Mouse (Mus musculus): ENCODE data around the gene Prcp.

Gene Prcp

DNA sequence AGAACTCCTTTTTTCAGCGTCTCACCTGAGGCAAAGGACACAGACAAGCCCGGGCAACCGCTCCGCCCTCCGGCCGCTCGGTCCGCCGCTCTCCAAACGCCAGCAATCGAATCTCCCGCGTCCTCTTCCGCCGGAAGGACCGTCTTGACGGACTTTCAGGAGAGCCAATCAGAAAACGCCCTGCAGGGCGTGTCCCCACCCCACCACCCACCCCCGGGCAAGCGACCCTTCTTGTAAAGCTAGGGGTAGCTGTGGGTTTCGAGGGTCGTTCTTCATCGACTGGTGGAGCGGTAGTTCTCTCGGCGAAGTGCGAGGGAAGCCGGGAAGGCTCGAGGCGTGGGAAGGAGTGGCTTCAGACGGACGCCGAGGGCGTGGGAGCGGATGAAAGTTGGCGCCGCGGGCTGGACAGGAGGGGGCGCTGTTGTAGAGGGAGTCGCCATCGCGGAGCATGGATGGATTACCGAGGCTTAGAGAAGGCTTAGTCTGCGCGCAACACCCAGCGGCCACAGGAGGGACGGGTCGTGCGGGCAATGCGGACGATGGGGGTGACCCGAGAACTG lies at the start of gene Prcp, which contains the start of gene Ddias:
Gene Prcp, plus strand, starts transcription at position 355 of the 560 bp plus-strand sequence.
Gene Ddias, minus strand, starts transcription at position 132 of the 560 bp plus-strand sequence.
- DNase-seq (ENCODE audit: extremely low spot score) = peak; percentile 95

DNA sequence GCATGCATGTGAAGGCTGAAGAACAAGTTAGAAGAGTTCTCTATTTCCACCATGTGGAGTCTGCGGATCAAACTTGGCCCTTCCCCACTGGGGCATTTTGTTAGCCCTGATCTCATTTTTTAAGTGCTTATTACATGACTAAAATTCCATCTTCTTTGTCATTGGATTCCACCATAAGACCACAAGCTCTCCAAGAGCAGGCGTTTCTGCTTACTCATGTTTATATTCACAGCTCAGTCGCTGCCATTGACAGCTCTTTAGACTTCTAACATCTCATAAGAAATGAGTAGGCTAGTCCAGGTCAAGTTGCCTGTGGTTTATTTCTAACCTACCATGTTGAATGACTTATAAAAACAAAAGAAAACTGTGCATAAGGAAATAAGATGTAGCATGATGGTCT lies 48.0 kb upstream of the Prcp start:
- no peak for DNase-seq (ENCODE audit: extremely low spot score)

DNA sequence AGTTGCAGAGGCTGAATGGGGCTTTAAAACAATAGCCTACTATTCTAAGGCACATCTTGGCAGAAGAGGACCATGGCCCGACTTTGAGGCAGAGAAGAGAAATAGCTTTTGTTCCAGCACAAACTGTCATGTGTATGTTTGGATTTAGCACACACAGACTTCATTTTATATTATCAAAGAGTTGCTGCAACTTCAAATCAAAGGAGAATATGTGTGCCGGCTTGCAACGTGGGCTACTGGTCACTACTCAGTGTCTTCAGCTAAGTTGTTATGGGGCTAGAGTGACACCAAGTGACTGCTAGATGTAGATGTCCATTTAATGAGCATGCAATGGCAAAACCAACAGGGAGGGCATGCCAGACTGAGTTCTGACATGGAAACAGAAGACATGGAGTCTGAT lies 46.3 kb upstream of the Prcp start:
- no peak for DNase-seq (ENCODE audit: extremely low spot score)

DNA sequence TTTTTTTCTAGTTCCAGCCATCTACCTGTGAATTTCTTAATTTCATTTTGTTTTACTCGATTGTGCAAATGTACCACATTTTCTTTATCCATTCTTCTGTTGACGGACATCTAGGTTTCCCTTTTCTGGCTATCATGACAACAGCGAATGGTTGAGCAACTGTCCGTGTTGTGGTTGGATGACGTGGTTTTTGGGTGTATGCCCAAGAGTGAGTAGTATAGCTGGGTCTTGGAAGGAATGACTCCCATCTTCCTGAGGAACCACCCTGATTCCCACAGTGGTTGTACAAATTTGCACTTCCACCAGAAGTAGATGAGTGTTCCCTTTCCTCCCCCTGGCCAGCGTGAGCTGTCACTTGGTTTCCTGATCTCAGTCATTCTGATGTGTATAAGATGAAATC lies 41.9 kb upstream of the Prcp start:
- no peak for DNase-seq (ENCODE audit: extremely low spot score)

DNA sequence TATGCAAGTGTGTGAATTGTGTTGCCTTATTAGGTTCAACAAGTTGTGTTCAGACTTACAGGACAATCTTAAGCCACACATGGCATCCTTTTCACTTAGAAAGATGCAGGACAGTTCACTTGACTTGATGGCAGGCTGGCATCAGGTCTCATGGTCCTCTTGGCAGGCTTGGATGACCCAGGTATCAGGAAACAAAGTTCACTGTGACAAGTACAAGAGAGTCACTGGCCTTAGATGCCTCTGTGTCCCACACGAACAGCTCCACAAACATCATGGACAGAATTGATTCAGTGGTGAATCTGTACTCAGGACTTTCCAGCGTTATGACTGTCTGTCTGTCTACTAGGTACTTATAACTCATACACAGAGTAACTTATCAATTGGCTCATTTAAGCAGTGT lies 39.9 kb upstream of the Prcp start:
- no peak for DNase-seq (ENCODE audit: extremely low spot score)

DNA sequence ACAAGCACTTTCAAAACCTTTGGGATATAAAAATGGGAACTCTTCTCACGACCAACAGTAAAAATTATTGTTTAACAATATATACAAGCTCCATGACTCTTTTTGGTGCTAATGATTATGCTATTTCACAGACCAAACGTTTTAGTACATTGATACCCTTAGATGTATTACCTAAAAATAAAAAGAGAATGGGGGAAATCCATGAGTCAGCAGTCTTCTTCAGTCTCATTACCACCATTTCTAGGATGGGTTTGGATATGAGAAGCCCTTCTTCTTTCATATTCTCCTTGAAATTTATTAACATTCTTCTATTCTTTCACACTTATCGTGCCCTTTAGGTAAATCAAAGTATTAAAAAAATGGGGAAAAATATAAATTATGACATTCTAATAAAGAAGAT lies 37.8 kb upstream of the Prcp start:
- no peak for DNase-seq (ENCODE audit: extremely low spot score)

DNA sequence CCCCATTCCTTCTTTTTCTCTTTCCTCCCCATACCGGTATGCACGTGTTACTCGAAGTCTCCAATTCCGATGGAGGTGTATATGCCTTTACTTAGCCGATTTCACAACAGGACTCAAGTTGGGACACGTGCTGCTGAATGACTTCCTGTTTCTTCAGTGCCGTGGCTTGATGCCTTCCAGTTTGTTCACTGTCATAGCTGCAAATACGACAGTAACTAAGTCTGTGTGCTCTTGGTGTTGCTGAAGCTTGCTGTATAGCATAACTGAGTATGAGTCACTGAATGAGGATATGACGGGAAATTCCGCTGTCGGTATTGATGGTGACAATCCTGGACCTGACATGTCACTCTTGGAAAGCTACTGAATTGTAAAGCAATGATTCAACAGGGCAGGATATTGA lies 37.0 kb upstream of the Prcp start:
- no peak for DNase-seq (ENCODE audit: extremely low spot score)

DNA sequence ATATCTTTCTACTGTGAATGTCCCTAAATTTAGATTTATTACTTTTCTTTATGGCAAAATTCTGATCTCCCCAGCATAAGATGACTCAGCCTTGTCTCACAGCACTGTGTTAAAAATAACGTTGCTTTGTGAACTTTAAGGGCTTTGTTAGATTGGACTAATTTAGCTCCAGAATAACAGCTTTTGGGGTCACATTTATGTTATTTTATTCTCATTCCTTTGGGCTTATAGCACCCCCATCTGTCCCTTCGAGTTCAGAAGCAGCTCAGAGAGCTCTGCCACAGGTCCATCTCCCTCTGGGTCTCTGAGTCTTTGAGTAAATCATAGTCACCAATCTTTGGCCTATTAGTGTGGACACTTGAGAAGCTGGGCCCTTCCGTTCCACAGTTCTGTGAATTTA lies 36.4 kb upstream of the Prcp start:
- DNase-seq (ENCODE audit: extremely low spot score) = no peak

DNA sequence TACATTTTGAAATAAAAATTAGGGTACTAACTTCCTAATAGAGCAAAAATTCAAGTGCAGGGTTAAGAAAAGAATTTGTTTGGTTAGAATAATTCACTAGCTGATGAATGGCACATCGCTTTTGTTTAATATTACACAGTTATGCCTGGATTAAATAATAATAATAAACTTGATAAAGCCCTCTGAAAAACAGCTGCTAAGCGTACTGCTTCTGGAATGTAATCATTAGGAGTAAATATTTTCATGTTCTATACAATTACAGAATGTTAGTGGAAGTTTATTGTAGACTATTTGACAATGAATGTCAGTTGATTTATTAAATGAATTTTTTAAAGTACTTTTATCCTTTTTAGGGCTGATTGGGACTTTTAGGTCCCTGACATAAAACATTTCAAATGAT lies 32.0 kb upstream of the Prcp start:
- DNase-seq (ENCODE audit: extremely low spot score) = no peak

DNA sequence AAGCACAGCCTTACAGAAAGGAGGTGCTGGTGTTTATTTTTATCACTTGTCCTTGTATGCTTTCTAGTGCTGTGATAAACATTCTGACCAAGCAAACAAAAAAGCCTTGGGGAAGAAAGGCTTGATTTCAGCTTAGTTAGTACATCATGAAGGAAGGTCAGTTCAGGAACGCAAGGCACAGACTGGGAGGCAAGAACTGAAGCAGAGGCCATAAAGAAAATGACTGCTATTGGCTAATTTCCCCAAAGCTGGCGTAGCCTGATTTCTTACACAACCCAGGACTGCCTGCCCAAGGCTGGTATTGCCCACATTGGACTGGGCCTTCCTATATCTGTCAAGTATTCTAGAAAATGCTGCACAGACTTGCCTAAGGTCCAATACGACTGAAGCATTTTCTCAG lies 26.0 kb upstream of the Prcp start:
- DNase-seq (ENCODE audit: extremely low spot score) = no peak

DNA sequence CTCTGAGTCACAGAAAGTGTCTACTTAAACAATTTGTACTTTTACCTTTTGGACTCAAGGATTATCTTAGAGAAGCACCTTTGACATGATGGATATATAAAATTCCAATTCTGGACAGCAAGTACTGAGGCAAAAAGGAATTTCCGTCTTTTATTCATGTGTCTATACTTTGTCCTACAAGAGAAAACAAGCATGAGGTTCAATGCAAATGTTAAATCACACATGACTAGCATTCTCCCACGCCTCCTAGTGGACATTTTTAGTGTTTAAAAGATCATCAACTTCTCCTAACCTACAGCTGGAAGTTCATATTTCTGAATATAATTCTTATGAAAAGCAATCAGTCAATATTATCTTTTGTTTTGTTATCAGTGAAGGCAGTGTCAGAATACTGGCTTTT lies 7.7 kb upstream of the Prcp start:
- DNase-seq (ENCODE audit: extremely low spot score) = no peak

DNA sequence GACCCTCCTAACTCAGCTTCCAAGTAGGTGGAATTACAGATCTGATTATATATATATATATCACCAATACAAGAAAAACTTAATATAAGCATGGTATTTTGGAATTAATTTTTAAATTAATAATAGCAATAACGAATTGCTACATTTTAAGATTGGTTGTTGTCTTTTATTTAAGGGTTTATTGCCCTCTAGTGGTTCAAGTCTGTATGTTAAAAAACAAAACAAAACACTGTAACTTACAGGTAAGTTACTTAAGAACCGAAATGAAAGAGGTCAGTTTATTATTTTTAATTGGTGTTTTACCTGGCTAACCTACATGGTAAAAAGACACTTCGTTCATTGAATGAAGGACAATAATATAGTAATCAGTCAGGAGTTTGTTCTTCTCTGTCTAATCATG lies 4.1 kb upstream of the Prcp start:
- no peak for DNase-seq (ENCODE audit: extremely low spot score)

DNA sequence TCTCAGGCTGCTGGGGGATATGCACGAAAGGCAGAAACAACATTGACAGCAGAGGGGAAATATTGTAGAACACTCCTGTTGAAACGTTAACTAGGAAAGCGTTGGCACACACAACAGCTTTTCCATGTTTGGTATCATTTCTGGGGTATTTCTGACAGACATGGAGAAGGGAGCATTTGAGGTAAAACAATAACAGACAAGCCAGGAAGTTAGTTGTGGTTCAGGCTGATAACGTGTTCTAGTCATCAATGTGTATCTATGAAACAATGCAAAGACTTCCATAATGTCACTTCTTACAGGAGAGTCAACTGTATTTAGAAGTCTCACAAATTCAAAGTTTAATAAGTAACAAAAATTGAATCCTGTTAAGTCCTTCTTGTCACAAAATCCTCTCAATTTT lies 2.7 kb upstream of the Prcp start:
- no peak for DNase-seq (ENCODE audit: extremely low spot score)

DNA sequence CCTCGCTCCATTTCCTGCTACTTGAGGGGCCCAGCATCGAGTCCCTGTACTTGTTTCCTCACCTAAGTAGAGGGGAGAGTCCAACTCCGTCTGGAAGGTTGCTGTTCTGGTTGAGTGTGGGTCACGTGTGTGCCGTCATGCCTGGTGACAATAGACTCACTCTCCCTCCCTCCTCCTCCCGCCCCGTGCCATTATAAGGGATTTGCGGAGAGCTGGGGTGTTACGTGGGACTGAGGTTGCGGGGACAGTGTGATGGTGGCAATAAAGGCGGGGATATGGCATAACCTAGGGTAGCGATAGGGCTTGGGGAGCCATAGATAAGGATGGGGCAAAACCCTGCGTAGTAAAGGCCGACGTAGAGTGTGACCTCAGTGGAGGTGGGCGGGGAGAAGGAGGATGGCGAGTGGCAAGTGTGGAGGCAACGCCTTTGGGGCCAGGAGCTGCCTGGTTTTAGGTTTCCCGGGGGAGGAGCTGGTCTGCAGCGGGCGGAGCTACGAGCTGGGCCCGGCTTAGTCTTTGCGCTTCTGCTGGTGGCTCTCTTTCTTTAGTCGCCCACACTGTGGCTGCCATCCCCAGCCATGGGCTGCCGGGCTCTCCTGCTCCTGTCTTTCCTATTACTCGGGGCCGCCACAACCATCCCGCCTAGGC lies 615 bp downstream of the Prcp start:
- DNase-seq (ENCODE audit: extremely low spot score) = peak; percentile 94

DNA sequence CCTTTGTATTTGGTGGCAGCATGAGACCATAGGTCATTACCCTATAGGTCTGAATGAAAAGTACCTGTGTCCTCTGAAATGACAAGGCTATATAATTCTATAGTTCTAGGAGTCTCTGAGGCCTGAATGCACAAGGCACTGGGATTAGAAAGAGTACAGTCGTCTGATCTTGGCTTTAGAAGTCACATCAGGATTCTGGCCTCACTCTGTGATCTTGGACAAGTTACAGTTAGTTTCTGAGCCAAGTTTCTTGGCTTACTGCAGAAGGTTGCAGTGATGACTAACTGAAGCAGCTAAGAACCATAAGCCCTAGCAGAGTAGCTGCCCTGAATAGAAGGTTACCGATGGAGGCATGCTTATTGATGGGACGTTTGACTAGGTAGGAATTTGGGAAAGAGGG lies 1.8 kb downstream of the Prcp start:
- DNase-seq (ENCODE audit: extremely low spot score) = no peak

DNA sequence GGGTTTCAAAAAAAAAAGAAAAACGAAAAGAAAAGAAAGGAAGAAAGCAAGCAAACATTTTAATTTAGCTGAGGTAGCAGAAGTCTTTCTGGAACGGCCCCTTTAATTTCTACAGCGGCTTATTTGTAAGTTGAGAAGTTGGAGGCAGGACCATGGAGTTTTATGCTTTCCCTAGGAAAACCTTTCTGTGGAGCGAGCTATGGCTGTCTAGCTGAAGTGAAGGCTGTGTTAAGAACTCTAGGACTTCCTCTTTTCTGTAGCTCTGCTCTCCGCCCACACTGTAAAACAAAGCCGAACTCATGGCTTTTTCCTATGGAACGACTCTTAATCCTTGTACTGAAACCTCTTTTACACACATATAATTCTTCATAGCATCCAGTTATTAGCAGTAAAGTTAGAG lies 2.3 kb downstream of the Prcp start:
- DNase-seq (ENCODE audit: extremely low spot score) = no peak

DNA sequence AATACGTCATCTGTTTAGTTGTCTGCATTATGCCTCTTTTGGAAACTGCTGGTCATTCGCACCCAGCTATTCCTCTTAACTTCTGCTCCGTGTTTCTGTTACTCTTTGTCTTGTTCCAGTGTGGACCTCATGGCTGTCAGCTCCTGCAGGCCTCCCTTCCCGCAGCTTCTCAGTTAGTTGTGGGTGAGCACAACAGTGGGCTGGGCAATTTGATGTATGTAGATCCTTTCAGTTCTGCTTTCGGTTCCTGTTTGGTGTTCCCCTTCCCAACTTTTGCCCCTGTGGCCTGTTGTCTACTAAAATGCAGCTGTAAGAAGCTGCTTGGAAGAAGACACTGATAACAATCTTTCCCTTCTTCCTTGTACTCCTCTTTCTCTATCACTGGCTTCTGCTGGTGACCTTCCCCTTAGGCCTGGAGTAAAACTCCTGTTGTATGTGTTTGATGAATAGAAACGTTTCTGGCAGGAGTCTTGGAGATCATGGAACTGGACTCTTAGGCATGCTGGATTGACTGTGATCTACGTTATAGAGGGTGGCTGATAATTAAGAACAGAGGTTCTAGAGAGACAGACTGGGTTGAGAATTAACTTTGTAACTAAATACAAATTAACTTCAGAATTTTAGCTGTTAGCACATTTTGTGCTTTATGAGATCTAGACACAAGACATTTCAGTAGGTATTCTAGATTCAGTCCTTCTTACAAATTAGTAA lies 4.5 kb downstream of the Prcp start:
- DNase-seq (ENCODE audit: extremely low spot score) = no peak

DNA sequence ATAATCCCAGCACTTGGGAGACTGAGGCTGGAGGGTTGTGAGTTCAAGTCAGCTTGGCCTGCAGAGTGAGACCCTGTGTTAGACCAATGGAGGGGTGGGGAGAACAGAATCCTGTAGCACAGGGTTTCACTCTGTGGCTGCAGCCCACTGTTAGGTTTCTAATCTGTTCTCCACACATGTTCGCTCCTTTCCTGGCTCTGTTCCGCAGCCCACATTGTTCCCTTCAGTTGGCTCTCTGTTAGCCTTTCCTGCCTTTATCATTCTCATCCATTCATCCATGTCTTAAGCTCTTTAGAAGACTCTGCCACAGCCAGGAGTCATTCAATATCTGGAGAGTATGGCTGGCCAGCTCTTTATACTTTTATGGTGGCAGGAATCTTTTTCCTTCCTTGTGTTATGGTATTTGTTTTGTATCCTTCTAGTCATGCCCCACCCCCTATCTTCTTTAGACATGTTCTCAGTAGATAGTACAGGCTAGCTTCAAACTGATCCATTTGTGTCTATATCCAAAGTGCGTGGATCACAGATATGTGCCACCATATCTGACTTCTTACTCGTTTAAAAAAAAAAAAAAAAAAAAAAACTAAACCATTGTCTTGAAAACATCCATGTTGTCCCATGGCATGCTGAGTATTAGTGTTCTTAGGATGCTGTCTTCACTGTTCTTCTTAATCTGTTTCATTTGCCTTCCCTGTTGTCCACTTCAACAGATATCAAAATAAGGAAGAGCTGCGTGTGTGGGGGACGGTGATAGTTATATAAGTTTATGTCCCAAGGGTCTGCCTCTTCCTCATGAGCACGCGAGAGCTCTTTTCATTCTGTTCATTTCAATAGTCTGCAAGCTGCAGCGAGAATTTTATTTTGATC lies 9.8 kb downstream of the Prcp start:
- no peak for DNase-seq (ENCODE audit: extremely low spot score)

DNA sequence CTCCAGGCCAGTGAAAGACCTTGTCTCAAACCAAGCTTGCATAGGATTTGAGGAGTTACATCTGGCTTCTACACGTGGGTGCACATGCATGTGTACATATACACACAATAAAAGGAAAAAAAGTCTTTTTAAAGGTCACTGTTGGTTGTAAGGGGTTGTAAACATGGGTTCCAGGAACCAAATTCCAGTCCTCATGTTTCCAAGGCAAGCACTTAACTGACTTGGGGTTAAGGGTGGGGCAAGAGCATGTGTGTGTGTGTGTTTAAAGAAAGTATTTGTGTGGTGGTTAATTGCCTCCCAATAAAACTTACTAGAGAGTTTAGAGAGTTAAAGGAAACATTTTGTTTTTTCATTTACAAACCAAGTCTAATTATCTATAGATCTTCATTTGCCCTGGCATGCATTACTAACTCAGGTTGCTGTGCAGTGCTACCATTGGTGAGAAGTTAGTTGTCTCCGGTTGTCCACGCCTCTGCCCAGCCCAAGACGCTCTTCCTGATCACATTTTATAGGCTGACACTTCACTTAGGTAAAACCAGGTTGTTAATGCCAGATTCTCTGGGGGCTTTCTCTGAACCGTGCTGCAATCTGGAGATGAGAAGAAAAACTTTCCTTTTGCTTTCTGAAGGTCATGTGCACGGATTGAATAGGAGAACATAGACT lies 10.9 kb downstream of the Prcp start:
- DNase-seq (ENCODE audit: extremely low spot score) = no peak

DNA sequence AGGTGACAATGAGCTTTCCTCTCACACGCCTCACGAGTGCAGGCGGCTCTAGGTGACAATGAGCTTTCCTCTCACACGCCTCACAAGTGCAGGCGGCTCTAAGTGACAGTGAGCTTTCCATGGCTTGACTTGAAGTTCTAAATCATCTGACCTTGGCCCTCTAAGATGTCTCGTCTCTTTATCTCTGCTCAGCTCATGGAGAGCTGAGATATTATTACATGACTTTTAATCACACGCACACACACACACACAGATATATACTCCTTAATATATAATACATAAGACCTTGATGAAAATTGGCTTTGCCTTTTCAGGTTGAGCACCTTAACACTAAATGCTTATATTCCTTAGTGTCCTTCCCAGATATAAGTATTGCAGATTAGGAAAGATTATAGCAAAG lies 12.5 kb downstream of the Prcp start:
- no peak for DNase-seq (ENCODE audit: extremely low spot score)

DNA sequence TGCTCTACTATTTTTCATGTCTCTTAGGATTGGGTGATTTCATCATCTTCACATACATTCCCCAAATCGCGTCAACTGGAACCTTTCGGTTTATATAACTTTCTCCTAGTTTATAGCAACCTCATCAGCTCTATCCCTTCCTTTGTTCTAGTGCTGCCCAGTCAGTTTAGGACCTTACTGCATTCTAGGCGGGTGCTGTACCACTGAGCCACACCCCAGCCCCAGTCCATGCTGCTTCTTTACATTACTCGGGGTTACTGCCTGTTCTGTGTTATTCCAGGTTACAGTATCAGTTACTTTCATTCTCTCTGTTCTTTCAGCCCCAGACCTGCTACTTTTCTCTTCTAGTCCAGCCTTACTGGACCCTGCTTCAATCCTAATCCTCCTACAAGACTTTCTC lies 13.0 kb downstream of the Prcp start:
- no peak for DNase-seq (ENCODE audit: extremely low spot score)

DNA sequence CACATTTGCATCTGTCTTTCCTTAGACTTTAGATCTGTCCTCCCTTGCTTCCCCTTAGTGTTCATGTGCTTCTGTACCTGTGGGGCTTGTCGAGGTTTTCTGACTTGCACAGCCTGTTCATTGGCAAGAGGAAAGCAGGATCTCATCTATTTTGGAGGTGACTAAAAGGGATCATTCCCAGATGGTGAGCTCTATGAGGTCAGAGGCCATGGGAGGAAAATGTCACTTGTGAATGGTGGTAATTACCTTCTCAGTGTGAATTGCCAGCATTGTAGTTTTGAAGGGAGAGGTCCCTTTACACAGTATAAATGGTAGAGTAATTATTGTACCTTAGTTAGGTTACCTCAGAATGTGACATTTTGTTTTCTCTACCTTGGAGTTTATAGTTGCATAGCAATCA lies 15.9 kb downstream of the Prcp start:
- DNase-seq (ENCODE audit: extremely low spot score) = no peak

Measured in embryo, embryonic 9.5 days (tissue).